Mouse (Mus musculus) MEL (cell line): ENCODE measurements around the gene Htr6.

Experiments used
- CTCF ChIP-seq, 3 experiments: IDR thresholded peaks in 2 of 3; conservative IDR thresholded peaks in 1 of 3; 2 replicates each; pipeline ENCODE4 v1.5.1; 2011 to 2012; ENCODE audit warnings: low read length in 3 of 3, low read depth in 2 of 3, mild to moderate bottlenecking in 2 of 3, improper control_type of control experiment in 1 of 3, inconsistent platforms in 1 of 3, mixed read lengths in 1 of 3, moderate library complexity in 1 of 3; ENCODE audit not compliant: control insufficient read depth in 1 of 3, insufficient read depth in 1 of 3, poor library complexity in 1 of 3, severe bottlenecking in 1 of 3
- EP300 ChIP-seq, 2 experiments: IDR thresholded peaks; 2 replicates each; pipeline ENCODE4 v1.6.1; 2011; ENCODE audit warnings: improper control_type of control experiment in 2 of 2, low read length in 2 of 2, low read depth in 1 of 2, mild to moderate bottlenecking in 1 of 2

- TF ChIP-seq CTCF (IDR thresholded peaks at IDR 0.05 in 2 of 3, conservative IDR thresholded peaks at IDR 0.05 in 1 of 3; ENCODE audit: control insufficient read depth in 1 of 3, insufficient read depth in 1 of 3, low read depth in 2 of 3, low read length in 3 of 3, poor library complexity in 1 of 3, severe bottlenecking in 1 of 3) (no peak), EP300 (IDR thresholded peaks at IDR 0.05; ENCODE audit: low read depth in 1 of 2, low read length in 2 of 2) (no peak)
Measured at GRCm38 (mm10) chr4:139046354-139046753, 29.0 kb downstream of the Htr6 start.
